Mouse (Mus musculus) stomach, postnatal 0 days (tissue): Measurements from ENCODE around the gene Ces1e. TPM values are rescaled to one million over a fixed set of nuclear protein-coding genes. Genes with fewer than 3 reads are reported as not detected.

ENCODE experiments used
- ATAC-seq: fragments of 200-750 bp; cut with Nextera tagmentation; 2 replicates; pipeline ENCODE4 v1.8.0; 2017; ENCODE audit not compliant: low FRiP score, low TSS enrichment
- DNase-seq: peaks from one replicate; pipeline ENCODE4 v3.0.0-alpha.2; 2016; ENCODE audit warnings: low spot score
- H3K27ac ChIP-seq: fragments of 300-500 bp; sonication (generic); replicated peaks from 2 replicates; pipeline ENCODE4 v1.5.1; 2014; ENCODE audit warnings: mild to moderate bottlenecking, control low read depth
- H3K27me3 ChIP-seq: fragments of 300-500 bp; sonication (generic); 2 replicates; pipeline ENCODE4 v1.6.1; 2014; ENCODE audit warnings: low read length; ENCODE audit not compliant: control insufficient read depth, insufficient read depth
- H3K36me3 ChIP-seq: fragments of 300-500 bp; sonication (generic); 2 replicates; pipeline ENCODE4 v1.6.1; 2014; ENCODE audit warnings: low read length, mixed read lengths; ENCODE audit not compliant: control insufficient read depth, insufficient read depth
- H3K4me1 ChIP-seq: fragments of 300-500 bp; sonication (generic); replicated peaks from 2 replicates; pipeline ENCODE4 v1.6.1; 2014; ENCODE audit warnings: antibody characterized with exemption; ENCODE audit not compliant: control insufficient read depth, insufficient read depth
- H3K4me2 ChIP-seq: fragments of 300-500 bp; sonication (generic); replicated peaks from 2 replicates; pipeline ENCODE4 v1.6.1; 2014; ENCODE audit warnings: low read depth, mild to moderate bottlenecking, control low read depth, moderate library complexity
- H3K4me3 ChIP-seq: fragments of 300-500 bp; sonication (generic); 2 replicates; pipeline ENCODE4 v1.5.1; 2014; ENCODE audit warnings: low read depth, low read length, control low read depth
- H3K9ac ChIP-seq: fragments of 300-500 bp; sonication (generic); 2 replicates; pipeline ENCODE4 v1.6.1; 2014; ENCODE audit warnings: mild to moderate bottlenecking, low read length, control low read depth, mixed read lengths
- H3K9me3 ChIP-seq: fragments of 300-500 bp; sonication (generic); 2 replicates; pipeline ENCODE4 v1.6.1; 2016; ENCODE audit warnings: low read length; ENCODE audit not compliant: control insufficient read depth
- CTCF ChIP-seq: IDR thresholded peaks from 2 replicates; pipeline ENCODE4 v1.5.1; 2016; ENCODE audit warnings: antibody characterized with exemption, low read depth, mild to moderate bottlenecking, moderate library complexity
- EP300 ChIP-seq: optimal IDR thresholded peaks from 2 replicates; pipeline ENCODE3; 2016; ENCODE audit warnings: antibody characterized with exemption
- WGBS: fragments of 180-500 bp; shearing (Covaris S2); extraction: QIAGEN DNeasy Blood & Tissue Kit; methylation state at CpG from one replicate; pipeline ENCODE4 v1.1.7; 2014; 5-methylcytosine and 5-hydroxymethylcytosine counted together
- polyA plus RNA-seq: library from polyadenylated mRNA; unstranded; fragments of >200 nt; fragmentation: Nextera tagmentation; extraction: Ambion mirVana; gene quantifications from 2 replicates; pipeline ENCODE4 v1.2.1, GENCODE M21; 2015

Gene Ces1e
- polyA plus RNA-seq, 1 experiment from 2014 or later, result 1.1 TPM

- H3K4me1 ChIP-seq, result no peaks in the 10 kb centered on the region
- H3K27me3 ChIP-seq, result no peaks in the 10 kb centered on the region
- H3K36me3 ChIP-seq, result no peaks in the 10 kb centered on the region
- 33% methylated on average over 1 of the region's 1 CpGs for WGBS
- no peak overlapping the region for H3K27ac ChIP-seq
- TF ChIP-seq EP300, result no peak
- no peak for TF ChIP-seq CTCF
- no peak overlapping the region for H3K4me3 ChIP-seq
- H3K4me2 ChIP-seq, result no peak overlapping the region
- no peaks in the 10 kb centered on the region for H3K9me3 ChIP-seq
- peak; percentile 47; the same call in 1 of the 2 replicates for ATAC-seq
- H3K9ac ChIP-seq, result no peak overlapping the region
- no peak for DNase-seq
Observed at GRCm38 (mm10) chr8:93171846-93172590, 57.4 kb downstream of the Ces1e start.

GRCm38 (mm10) chr8:93163363-93163762, 66.1 kb downstream of the Ces1e start:
- no peak for DNase-seq
- no peaks in the 10 kb centered on the region for H3K4me1 ChIP-seq
- no peaks in the 10 kb centered on the region for H3K27me3 ChIP-seq
- WGBS, result 94% methylated on average over 1 of the region's 1 CpGs
- no peaks in the 10 kb centered on the region for H3K36me3 ChIP-seq
- H3K4me3 ChIP-seq, result no peak overlapping the region
- no peak for TF ChIP-seq EP300
- TF ChIP-seq CTCF, result no peak
- ATAC-seq, result no peak
- H3K27ac ChIP-seq, result no peak overlapping the region
- no peaks in the 10 kb centered on the region for H3K9me3 ChIP-seq
- no peak overlapping the region for H3K4me2 ChIP-seq
- H3K9ac ChIP-seq, result no peak overlapping the region

DNA sequence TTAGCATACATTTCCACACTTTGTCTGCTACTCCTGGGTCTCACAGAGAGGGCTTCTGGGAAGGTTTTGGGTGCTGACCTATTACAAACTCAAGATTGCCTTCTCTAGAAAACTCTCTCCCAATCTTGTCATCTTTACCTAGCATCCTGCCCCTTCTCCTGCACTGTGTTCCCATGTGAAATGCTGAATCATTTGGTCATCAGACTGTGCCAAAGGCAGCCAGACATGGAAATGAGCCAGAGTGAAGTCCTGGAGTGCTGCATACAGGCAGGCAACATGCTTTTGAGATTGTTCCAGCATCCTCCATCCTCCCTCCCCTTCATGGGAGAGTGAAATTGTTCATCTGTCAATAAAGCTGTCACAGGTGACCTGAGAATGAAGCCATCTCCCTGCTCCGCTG, 78.0 kb downstream of the Ces1e start:
- H3K4me2 ChIP-seq, result no peak overlapping the region
- H3K9me3 ChIP-seq, result no peaks in the 10 kb centered on the region
- 94% methylated on average over 1 of the region's 1 CpGs for WGBS

More for the DNA sequence above, 78.0 kb downstream of the Ces1e start:
- DNase-seq (no peak), ATAC-seq (no peak)
- no peak for TF ChIP-seq EP300
- TF ChIP-seq CTCF, result no peak
- Histone ChIP-seq H3K27ac (no peak overlapping the region), H3K9ac (no peak overlapping the region), H3K36me3 (no peaks in the 10 kb centered on the region), H3K27me3 (no peaks in the 10 kb centered on the region), H3K4me3 (no peak overlapping the region), H3K4me1 (no peaks in the 10 kb centered on the region)

Other genes starting within 250 kb of the Ces1e start
- not detected in 2 replicates for gene Ces1a, start 181.4 kb downstream of the Ces1e start, polyA plus RNA-seq
- 0.13 TPM in 2 replicates for gene Ces1b, start 149.6 kb downstream of the Ces1e start, polyA plus RNA-seq
- gene Ces1c, start 98.3 kb downstream of the Ces1e start, polyA plus RNA-seq, result 0.24 and 0.25 TPM in 2 replicates
- gene Ces1d, start 31.8 kb downstream of the Ces1e start, polyA plus RNA-seq, result 0.68 and 1.1 TPM in 2 replicates
- 0.16 and 0.29 TPM in 2 replicates for gene Ces1f, start 50.1 kb upstream of the Ces1e start, polyA plus RNA-seq
- 0.05 and 0.13 TPM in 2 replicates for gene Ces1g, start 107.7 kb upstream of the Ces1e start, polyA plus RNA-seq
- not detected in 2 replicates for gene Ces1h, start 150.1 kb upstream of the Ces1e start, polyA plus RNA-seq